Mouse (Mus musculus) embryonic fibroblast, embryonic 13.5 days (primary cell): Measurements from ENCODE around the gene Fam117a.

Source experiments
- CTCF ChIP-seq: IDR thresholded peaks from 2 replicates; pipeline ENCODE4 v1.5.1; 2011; ENCODE audit warnings: mild to moderate bottlenecking, control low read depth, low read length, moderate library complexity, borderline replicate concordance; ENCODE audit not compliant: insufficient read depth
- POLR2A ChIP-seq: IDR thresholded peaks from 2 replicates; pipeline ENCODE4 v1.6.1; 2011; ENCODE audit warnings: low read depth, mild to moderate bottlenecking, control low read depth, low read length, moderate library complexity

DNA sequence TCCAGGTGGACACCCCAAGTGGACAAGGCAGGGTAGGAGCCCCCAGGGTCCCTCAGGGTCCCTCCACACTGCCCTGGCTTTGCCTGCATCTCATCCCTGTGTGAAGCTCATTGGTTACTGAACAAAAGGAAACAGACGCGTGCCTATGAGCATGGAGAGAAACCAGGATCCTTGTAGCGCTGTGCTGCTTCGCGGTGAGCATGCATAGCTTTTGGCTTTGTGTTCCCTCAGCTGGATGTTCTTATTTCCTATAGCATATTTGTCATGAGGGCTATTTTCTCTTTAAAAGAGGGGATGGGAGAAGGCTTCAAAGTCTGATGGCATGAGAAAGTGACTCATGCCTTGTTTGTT, 18.8 kb downstream of the Fam117a start:
- TF ChIP-seq CTCF (no peak), POLR2A (no peak)
